Mouse (Mus musculus): ENCODE data around the gene Nos2. TPM values are rescaled to one million over a fixed set of nuclear protein-coding genes. Genes with fewer than 3 reads are reported as not detected.

The Nos2 gene
- total RNA-seq, 2 experiments from 2014 or later: 0.64 to 1.4 TPM

DNA sequence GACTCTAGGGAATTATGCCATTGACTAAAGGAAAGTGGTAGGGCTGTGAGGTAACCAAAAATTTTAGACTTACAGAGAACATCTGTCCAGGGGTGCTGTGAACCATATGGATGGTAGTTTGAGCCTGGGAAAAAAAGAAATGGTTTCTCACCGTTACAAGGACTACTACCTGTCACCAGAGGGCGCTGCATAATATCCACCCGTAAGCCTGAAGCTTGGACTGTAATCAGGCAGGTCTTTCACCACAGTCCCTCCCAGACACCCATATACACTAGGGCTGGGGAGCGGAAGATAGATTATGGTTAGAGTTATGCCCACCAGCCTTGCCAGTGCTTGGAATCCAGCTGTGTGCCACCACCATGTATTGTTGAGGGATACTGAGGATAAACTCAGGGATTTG lies 46.8 kb downstream of the Nos2 start:
- peak; percentile 79 for TF ChIP-seq CTCF (IDR thresholded peaks at IDR 0.05)
- Histone ChIP-seq H3K4me3 (no peak overlapping the region), H3K27ac (no peak overlapping the region)
- intact Hi-C loops (cut with DNase I): loop anchor here (1.0 to 5.0 kb wide), 3 partner anchors 45 to 330 kb away; partner anchors contain the start of gene Gm9964
- DNase-seq: peak; percentile 66

DNA sequence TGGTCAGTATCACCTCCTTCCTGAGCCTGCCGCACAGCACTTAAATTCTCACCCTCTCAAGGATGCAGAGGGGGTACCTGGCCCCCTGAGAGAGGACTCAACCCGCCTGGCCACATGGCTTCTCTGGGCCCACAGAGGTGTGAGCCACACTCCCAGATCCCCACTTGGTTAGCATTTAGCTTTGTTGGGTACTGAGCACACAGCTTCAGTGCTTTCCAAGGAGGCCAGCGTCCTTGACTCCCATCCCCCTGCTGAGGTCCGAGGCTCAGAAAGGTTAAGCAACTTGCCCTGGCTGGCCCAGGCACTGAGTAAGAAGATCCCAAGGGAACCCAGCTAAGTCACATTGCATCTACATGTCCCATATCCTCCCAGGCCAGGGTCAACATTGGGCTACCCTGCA lies 47.5 kb downstream of the Nos2 start:
- Histone ChIP-seq H3K4me3 (no peak overlapping the region), H3K27ac (no peak overlapping the region)
- intact Hi-C loops (cut with DNase I): loop anchor here (5.0 kb wide), 2 partner anchors 44 to 329 kb away; partner anchors contain the start of gene Gm9964
- no peak for DNase-seq
- no peak for TF ChIP-seq CTCF (IDR thresholded peaks at IDR 0.05)

DNA sequence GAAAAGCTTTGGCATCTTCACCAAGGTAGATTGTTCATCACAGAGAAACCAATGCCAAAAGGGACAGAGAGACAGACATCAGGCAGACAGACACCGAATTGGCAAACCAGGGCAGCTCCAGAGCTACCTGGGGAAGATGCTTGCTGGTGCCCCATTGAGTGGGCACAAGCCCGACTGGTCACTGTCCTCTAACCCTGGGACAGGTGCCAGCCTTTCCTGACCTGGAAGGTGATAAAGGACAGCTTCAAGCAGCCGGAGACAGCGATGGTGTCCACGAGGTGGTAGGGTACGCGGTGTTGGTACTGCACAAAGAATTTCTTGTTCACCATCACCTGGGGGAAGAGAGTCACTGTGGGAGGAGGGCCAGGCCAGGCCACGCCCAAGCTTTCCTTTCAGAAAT lies 50.5 kb downstream of the Nos2 start:
- intact Hi-C loops (cut with DNase I): no loop called here
- TF ChIP-seq CTCF (IDR thresholded peaks at IDR 0.05): no peak
- no peak for DNase-seq
- Histone ChIP-seq H3K4me3 (no peak overlapping the region), H3K27ac (no peak overlapping the region)

- Histone ChIP-seq H3K27ac (no peak overlapping the region), H3K4me3 (no peak overlapping the region)
- TF ChIP-seq CTCF (IDR thresholded peaks at IDR 0.05): no peak
- no peak for DNase-seq
- intact Hi-C loops (cut with DNase I): no loop called here
These were observed 51.2 kb downstream of the Nos2 start for GRCm38 (mm10) chr11:78971746-78972145.

DNA sequence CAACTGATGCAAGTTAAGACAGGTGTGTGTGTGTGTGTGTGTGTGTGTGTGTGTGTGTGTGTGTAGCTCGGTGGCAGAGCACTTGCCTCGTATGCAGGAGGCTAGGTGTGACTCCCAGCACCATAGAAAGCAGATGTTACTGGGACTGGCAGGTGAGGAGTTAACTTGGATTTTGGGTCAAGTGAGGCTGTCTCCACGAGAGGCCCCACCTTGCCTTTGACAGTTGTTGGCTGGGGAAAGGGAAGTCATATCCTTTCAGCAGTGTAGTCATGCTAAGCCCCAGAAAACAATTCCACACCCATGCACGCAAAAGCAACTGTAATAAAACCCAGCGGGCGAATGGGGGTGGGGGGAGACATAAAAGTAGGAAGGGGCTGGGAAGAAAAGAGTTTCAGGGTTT lies 51.7 kb downstream of the Nos2 start:
- no peak for DNase-seq
- intact Hi-C loops (cut with DNase I): no loop called here
- TF ChIP-seq CTCF (IDR thresholded peaks at IDR 0.05): no peak
- Histone ChIP-seq H3K4me3 (no peak overlapping the region), H3K27ac (peak overlapping the region; percentile 70)

GRCm38 (mm10) chr11:78972811-78973351 lies 52.3 kb downstream of the Nos2 start:
- no peak overlapping the region for H3K4me3 ChIP-seq
- TF ChIP-seq CTCF (IDR thresholded peaks at IDR 0.05): no peak
- peak overlapping the region; percentile 70 for H3K27ac ChIP-seq
- intact Hi-C loops (cut with DNase I): no loop called here
- DNase-seq: no peak

- Histone ChIP-seq H3K4me3 (no peak overlapping the region), H3K27ac (peak overlapping the region; percentile 70)
- peak; percentile 72 for DNase-seq
- no peak for TF ChIP-seq CTCF (IDR thresholded peaks at IDR 0.05)
- intact Hi-C loops (cut with DNase I): no loop called here
These were observed 53.0 kb downstream of the Nos2 start for GRCm38 (mm10) chr11:78973381-78974150.

GRCm38 (mm10) chr11:78976731-78977510 lies 56.3 kb downstream of the Nos2 start:
- Histone ChIP-seq H3K27ac (no peak overlapping the region), H3K4me3 (no peak overlapping the region)
- intact Hi-C loops (cut with DNase I): no loop called here
- TF ChIP-seq CTCF (IDR thresholded peaks at IDR 0.05): no peak
- DNase-seq: no peak

- Histone ChIP-seq H3K4me3 (no peak overlapping the region), H3K27ac (no peak overlapping the region)
- no peak for DNase-seq
- TF ChIP-seq CTCF (IDR thresholded peaks at IDR 0.05): no peak
- intact Hi-C loops (cut with DNase I): no loop called here
These were observed 57.8 kb downstream of the Nos2 start for GRCm38 (mm10) chr11:78978176-78979019.

GRCm38 (mm10) chr11:78980083-78980634 lies 59.6 kb downstream of the Nos2 start:
- no peak overlapping the region for H3K4me3 ChIP-seq
- H3K27ac ChIP-seq: no peak overlapping the region
- no peak for TF ChIP-seq CTCF (IDR thresholded peaks at IDR 0.05)
- intact Hi-C loops (cut with DNase I): no loop called here
- no peak for DNase-seq

GRCm38 (mm10) chr11:78982042-78982441 lies 61.5 kb downstream of the Nos2 start:
- intact Hi-C loops (cut with DNase I): no loop called here
- H3K27ac ChIP-seq: no peak overlapping the region

More at GRCm38 (mm10) chr11:78982042-78982441, 61.5 kb downstream of the Nos2 start:
- no peak for TF ChIP-seq CTCF (IDR thresholded peaks at IDR 0.05)
- no peak for DNase-seq
- H3K4me3 ChIP-seq: no peak overlapping the region

Data from gastrocnemius, adult 2 months (tissue).